Mouse (Mus musculus) limb, embryonic 14.5 days (tissue): ENCODE results near the gene Arl3. TPM values are rescaled to one million over a fixed set of nuclear protein-coding genes. Genes with fewer than 3 reads are reported as not detected.

Experiments used
- ATAC-seq: fragments of 200-750 bp; cut with Nextera tagmentation; 2 replicates; pipeline ENCODE4 v1.8.0; 2017; ENCODE audit warnings: low read depth, moderate number of reproducible peaks, moderate TSS enrichment; ENCODE audit not compliant: low FRiP score
- DNase-seq: peaks from one replicate; pipeline ENCODE4 v3.0.0-alpha.2; 2015; ENCODE audit warnings: low spot score
- H3K27ac ChIP-seq: fragments of 300-500 bp; sonication (generic); replicated peaks from 2 replicates; pipeline ENCODE4 v1.5.1; 2014; ENCODE audit warnings: low read depth, mild to moderate bottlenecking, low read length, moderate library complexity, mixed read lengths
- H3K27me3 ChIP-seq: fragments of 300-500 bp; sonication (generic); 2 replicates; pipeline ENCODE4 v1.6.1; 2014; ENCODE audit warnings: low read length, mixed read lengths; ENCODE audit not compliant: control insufficient read depth, insufficient read depth
- H3K36me3 ChIP-seq: fragments of 300-500 bp; sonication (generic); 2 replicates; pipeline ENCODE4 v1.6.1; 2014; ENCODE audit warnings: mild to moderate bottlenecking, low read length, moderate library complexity, mixed read lengths; ENCODE audit not compliant: control insufficient read depth, insufficient read depth
- H3K4me1 ChIP-seq: fragments of 300-500 bp; sonication (generic); 2 replicates; pipeline ENCODE4 v1.6.1; 2014; ENCODE audit warnings: antibody characterized with exemption, low read length, mixed read lengths; ENCODE audit not compliant: control insufficient read depth, insufficient read depth
- H3K4me2 ChIP-seq: fragments of 300-500 bp; sonication (generic); replicated peaks from 2 replicates; pipeline ENCODE4 v1.6.1; 2014; ENCODE audit warnings: low read depth, mild to moderate bottlenecking, low read length, moderate library complexity; ENCODE audit not compliant: severe bottlenecking
- H3K4me3 ChIP-seq: fragments of 300-500 bp; sonication (generic); replicated peaks from 2 replicates; pipeline ENCODE4 v1.5.1; 2014; ENCODE audit warnings: low read length
- H3K9ac ChIP-seq: fragments of 300-500 bp; sonication (generic); 2 replicates; pipeline ENCODE4 v1.6.1; 2014; ENCODE audit warnings: mild to moderate bottlenecking, low read depth, low read length, moderate library complexity; ENCODE audit not compliant: severe bottlenecking
- H3K9me3 ChIP-seq: fragments of 300-500 bp; sonication (generic); 2 replicates; pipeline ENCODE4 v1.6.1; 2016; ENCODE audit warnings: low read length; ENCODE audit not compliant: control insufficient read depth
- POLR2A ChIP-seq: fragments of 200-500 bp; IDR thresholded peaks from 2 replicates; pipeline ENCODE4 v1.8.0; 2012; ENCODE audit warnings: inconsistent platforms, mild to moderate bottlenecking, moderate library complexity, borderline replicate concordance; ENCODE audit not compliant: insufficient read depth, insufficient read length; ENCODE audit errors: extremely low read depth
- WGBS: fragments of 180-500 bp; shearing (Covaris S2); extraction: QIAGEN DNeasy Blood & Tissue Kit; methylation state at CpG from one replicate; pipeline ENCODE4 v1.1.7; 2014; 5-methylcytosine and 5-hydroxymethylcytosine counted together
- polyA plus RNA-seq, 2 experiments: library from polyadenylated mRNA; depleted of rRNA in 1 of 2; stranded (reverse) in 1 of 2; unstranded in 1 of 2; fragments of >200 nt; fragmentation: Nextera tagmentation in 1 of 2; extraction: Ambion mirVana in 1 of 2; gene quantifications; 2 replicates each; pipeline versions ENCODE4 v1.2.1 to v1.2.3; 2012 to 2014

Arl3 gene
- polyA plus RNA-seq, 2 experiments = 87.2 to 120 TPM

- Histone ChIP-seq H3K4me1 (0 out of 2 replicates have a peak, but pooled peaks cover under 1% of the 10 kb centered on the region), H3K27ac (no peak overlapping the region), H3K9me3 (no peaks in the 10 kb centered on the region), H3K4me2 (no peak overlapping the region), H3K4me3 (no peak overlapping the region), H3K9ac (no peak overlapping the region), H3K27me3 (no peaks in the 10 kb centered on the region), H3K36me3 (peaks cover 50% of the 10 kb centered on the region)
- WGBS = 88% methylated on average over 6 of the region's 6 CpGs
- TF ChIP-seq POLR2A = no peak
- ATAC-seq (no peak), DNase-seq (no peak)
These were observed 34.8 kb downstream of the Arl3 start for GRCm38 (mm10) chr19:46538213-46538612.

DNA sequence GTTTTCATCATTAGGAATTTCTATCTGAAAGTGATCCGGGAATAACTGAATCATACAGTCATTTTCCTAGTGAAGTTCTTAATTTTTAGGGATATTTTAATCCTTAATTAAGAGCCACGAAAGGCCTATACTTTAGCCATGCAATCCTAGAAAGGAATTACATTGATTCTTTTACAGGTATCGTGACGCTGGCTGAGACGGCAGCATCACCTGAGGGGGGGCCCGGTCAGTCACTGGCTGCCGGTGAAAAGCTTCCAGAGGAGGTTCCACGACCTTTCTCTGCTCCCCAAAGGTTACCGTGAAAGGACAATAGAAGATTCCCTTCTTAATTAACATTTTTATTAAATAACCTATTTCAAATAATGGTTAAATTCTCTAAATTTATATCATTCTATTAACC is 35.6 kb downstream of the Arl3 start:
- DNase-seq (no peak), ATAC-seq (no peak)
- Histone ChIP-seq H3K36me3 (peaks cover 42% of the 10 kb centered on the region), H3K27ac (no peak overlapping the region), H3K4me2 (no peak overlapping the region), H3K9ac (no peak overlapping the region), H3K9me3 (no peaks in the 10 kb centered on the region), H3K4me1 (peaks cover 8% of the 10 kb centered on the region), H3K4me3 (no peak overlapping the region), H3K27me3 (no peaks in the 10 kb centered on the region)
- TF ChIP-seq POLR2A = no peak
- WGBS = 92% methylated on average over 9 of the region's 9 CpGs

GRCm38 (mm10) chr19:46534542-46535098 is 38.4 kb downstream of the Arl3 start:
- TF ChIP-seq POLR2A = no peak
- no peak overlapping the region for H3K4me2 ChIP-seq
- H3K4me3 ChIP-seq = no peak overlapping the region
- H3K4me1 ChIP-seq = peaks cover 36% of the 10 kb centered on the region
- peaks cover 18% of the 10 kb centered on the region for H3K36me3 ChIP-seq
- no peak overlapping the region for H3K9ac ChIP-seq
- H3K27ac ChIP-seq = no peak overlapping the region
- ATAC-seq (no peak), DNase-seq (no peak)
- H3K27me3 ChIP-seq = no peaks in the 10 kb centered on the region
- WGBS = 60% methylated on average over 6 of the region's 6 CpGs
- H3K9me3 ChIP-seq = no peaks in the 10 kb centered on the region

GRCm38 (mm10) chr19:46533525-46533924 is 39.5 kb downstream of the Arl3 start:
- no peaks in the 10 kb centered on the region for H3K9me3 ChIP-seq
- no peak overlapping the region for H3K9ac ChIP-seq
- H3K36me3 ChIP-seq = peaks cover 18% of the 10 kb centered on the region
- TF ChIP-seq POLR2A = no peak
- H3K4me1 ChIP-seq = peaks cover 47% of the 10 kb centered on the region
- 55% methylated on average over 5 of the region's 5 CpGs for WGBS
- H3K27ac ChIP-seq = no peak overlapping the region
- DNase-seq = no peak
- H3K4me2 ChIP-seq = no peak overlapping the region
- no peak overlapping the region for H3K4me3 ChIP-seq
- ATAC-seq = no peak
- H3K27me3 ChIP-seq = no peaks in the 10 kb centered on the region

GRCm38 (mm10) chr19:46533066-46533465 is 39.9 kb downstream of the Arl3 start:
- H3K9ac ChIP-seq = no peak overlapping the region
- no peak overlapping the region for H3K4me2 ChIP-seq
- TF ChIP-seq POLR2A = no peak
- H3K27ac ChIP-seq = no peak overlapping the region
- H3K9me3 ChIP-seq = no peaks in the 10 kb centered on the region
- no peak overlapping the region for H3K4me3 ChIP-seq
- peaks cover 16% of the 10 kb centered on the region for H3K36me3 ChIP-seq
- H3K27me3 ChIP-seq = no peaks in the 10 kb centered on the region
- ATAC-seq (no peak), DNase-seq (no peak)
- H3K4me1 ChIP-seq = peaks cover 51% of the 10 kb centered on the region
- 52% methylated on average over 4 of the region's 4 CpGs for WGBS
